Mouse (Mus musculus) inflammation-experienced regulatory T-cells, adult 6 months (primary cell): ENCODE measurements around the gene Btbd35f27. TPM values are rescaled to one million over a fixed set of nuclear protein-coding genes. Genes with fewer than 3 reads are reported as not detected.
"Not testable (repeated sequence)": the region's sequence is repeated elsewhere in the genome, so short reads cannot be mapped to it uniquely, and the experiment has no call there.

Source experiments
- ATAC-seq: one replicate; pipeline ENCODE4 v1.8.0; 2017
- polyA plus RNA-seq, 3 experiments: library from polyadenylated mRNA; unstranded; fragments of 100-300 nt; shearing (Covaris generic); gene quantifications; one replicate each; pipeline ENCODE4 v1.2.1; 2017

Gene Btbd35f27
- polyA plus RNA-seq = not detected

DNA sequence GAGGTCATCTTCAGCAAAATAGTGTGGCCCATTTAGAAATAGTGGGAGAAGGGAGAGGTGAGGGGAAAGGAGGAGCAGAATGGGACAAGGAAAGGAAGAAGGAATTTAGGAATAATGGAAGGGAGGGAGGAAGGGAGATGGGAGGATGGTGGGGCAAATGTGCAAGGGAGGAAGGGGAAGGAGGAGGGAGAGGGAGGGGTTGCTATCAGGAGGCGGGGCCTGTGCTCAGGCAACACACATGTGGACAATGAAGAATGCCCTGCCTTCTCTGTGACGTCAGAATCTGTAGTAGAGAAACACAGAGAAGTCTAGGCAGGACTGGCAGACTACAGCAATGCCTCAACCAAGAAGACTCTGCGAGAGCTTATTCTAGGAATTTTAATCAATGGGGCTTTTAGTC is at the start of gene Btbd35f27:
Gene Btbd35f27, plus strand, starts transcription at position 301 of the 400 bp plus-strand sequence.
- not testable (repeated sequence) for ATAC-seq

Other genes with a start within 250 kb of the Btbd35f27 start
- not detected for gene Btbd35f4, start 151.6 kb upstream of the Btbd35f27 start, polyA plus RNA-seq